Mouse (Mus musculus): ENCODE results near the gene Zyg11b.

- TF ChIP-seq POLR2A (IDR thresholded peaks at IDR 0.05; ENCODE audit: insufficient read depth, low read depth, low read length) (no peak), CTCF (IDR thresholded peaks at IDR 0.05) (no peak)
Observed at GRCm38 (mm10) chr4:108338321-108338733, 37.4 kb upstream of the Zyg11b start.

Measured in heart, adult 2 months (tissue).